Mouse (Mus musculus) left cerebral cortex, adult 2 months (tissue): ENCODE results near the gene Mov10. TPM values are rescaled to one million over a fixed set of nuclear protein-coding genes. Genes with fewer than 3 reads are reported as not detected.

Experiments used
- DNase-seq, 2 experiments: peaks; one replicate each; pipeline ENCODE4 v3.0.0; 2021 to 2022; ENCODE audit warnings: low spot score in 2 of 2, mixed read lengths in 1 of 2; ENCODE audit errors: extremely low spot score in 1 of 2
- H3K27ac ChIP-seq: fragments of 200-600 bp; 2 replicates; pipeline ENCODE4 v1.8.1; 2022
- H3K4me3 ChIP-seq: fragments of 200-600 bp; 2 replicates; pipeline ENCODE4 v1.8.1; 2022
- CTCF ChIP-seq: fragments of 200-600 bp; IDR thresholded peaks from 2 replicates; pipeline ENCODE4 v1.8.1; 2022; ENCODE audit warnings: antibody characterized with exemption, mild to moderate bottlenecking, moderate library complexity
- intact Hi-C: fragments of 180-260 bp; cut with DNase I; formaldehyde crosslinking; loops from one replicate; pipeline ENCODE4 v1.15.1; 2025
- total RNA-seq, 2 experiments: library from RNA; stranded (reverse); gene quantifications; 2 replicates each; pipeline ENCODE4 v1.2.3; 2021

Mov10 gene
- total RNA-seq, 2 experiments from 2014 or later: 10.5 to 10.9 TPM

DNA sequence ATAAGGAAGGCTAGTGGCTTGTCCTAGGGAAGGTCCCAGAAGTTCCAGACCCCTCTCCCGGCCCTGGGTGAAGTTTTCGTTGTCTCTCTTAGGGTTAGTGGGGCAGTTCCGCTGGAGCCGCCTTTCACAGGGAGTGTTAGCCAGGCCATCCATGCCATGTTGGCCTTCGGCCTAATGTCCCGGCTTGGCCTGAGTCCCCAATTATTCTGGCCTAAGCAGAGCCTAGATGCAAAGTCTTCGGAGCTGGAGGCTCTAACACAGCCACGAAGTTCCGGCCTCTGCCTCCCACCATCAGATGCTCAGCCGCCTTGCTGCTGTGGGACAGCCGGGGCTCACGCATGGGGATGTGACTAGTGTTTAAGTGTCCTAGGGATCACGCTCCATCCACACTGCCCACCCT lies 28.5 kb downstream of the Mov10 start:
- intact Hi-C loops: loop anchor here (1.0 to 5.0 kb wide), 4 partner anchors 27 to 263 kb away; partner anchors contain the start of genes Capza1, Cttnbp2nl and St7l
- peak in 1 of 2 experiments; percentile 43 for DNase-seq
- H3K27ac ChIP-seq: peak overlapping the region; percentile 24
- H3K4me3 ChIP-seq: peak overlapping the region; percentile 57
- no peak for TF ChIP-seq CTCF

DNA sequence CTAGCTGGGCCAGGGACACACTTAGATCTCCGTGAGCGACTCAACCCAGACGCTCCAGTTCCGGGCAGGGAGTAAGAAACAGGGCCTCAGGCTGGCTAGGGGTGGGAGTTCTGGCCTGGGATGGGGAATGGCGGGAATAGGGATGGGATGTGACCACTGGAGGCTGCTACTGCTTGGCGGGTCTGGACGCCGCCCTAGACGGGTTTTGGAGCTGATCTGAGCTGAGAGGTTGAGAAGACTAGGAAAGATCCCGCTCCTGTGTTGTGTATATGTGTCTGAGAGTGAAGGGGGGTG lies 29.1 kb downstream of the Mov10 start:
- TF ChIP-seq CTCF: no peak
- Histone ChIP-seq H3K4me3 (peak overlapping the region; percentile 57), H3K27ac (peak overlapping the region; percentile 24; the same call in 1 of the 2 replicates)
- DNase-seq: no peak
- intact Hi-C loops: loop anchor here (1.0 to 5.0 kb wide), 3 partner anchors 28 to 178 kb away; partner anchors contain the start of genes Capza1 and St7l

DNA sequence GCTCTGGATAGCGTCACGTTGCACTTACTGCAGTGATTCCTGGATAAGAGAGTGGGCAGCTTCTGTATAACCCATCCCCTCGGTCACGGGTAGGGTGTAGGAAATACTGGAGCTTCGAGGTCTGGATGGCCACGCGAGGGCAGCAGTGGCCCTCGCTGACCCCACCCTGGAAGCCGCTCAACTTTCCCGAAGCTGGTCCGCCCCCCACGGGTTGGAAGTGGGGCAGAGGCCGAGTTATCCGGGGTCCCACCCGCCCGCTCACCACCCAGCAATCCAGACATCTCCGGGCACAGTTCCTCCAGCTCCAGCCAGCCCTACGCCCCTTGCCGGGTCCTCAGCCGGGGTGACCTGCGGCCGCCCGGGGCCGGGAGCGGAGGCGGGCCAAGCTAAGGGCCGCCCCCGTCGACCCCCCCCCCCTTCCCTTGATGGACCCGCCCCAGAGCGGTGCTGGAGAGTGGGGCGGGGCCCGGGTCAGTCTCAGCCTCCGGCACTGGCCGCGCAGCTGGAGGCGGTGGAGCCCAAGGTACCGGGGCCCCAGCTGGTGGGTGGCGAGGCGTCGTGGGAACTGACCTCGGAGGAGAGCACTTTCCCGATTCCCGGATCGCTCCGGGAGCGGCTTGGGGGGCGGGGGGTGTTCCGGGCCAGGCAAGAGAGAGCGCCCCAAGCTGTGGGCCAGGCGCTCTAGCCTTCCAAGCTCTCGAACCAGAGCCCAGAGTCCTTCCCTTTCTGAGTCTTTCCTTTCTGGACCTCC lies 29.6 kb downstream of the Mov10 start:
- intact Hi-C loops: loop anchor here (1.0 to 5.0 kb wide), 3 partner anchors 28 to 179 kb away; partner anchors contain the start of genes Capza1 and St7l

DNA sequence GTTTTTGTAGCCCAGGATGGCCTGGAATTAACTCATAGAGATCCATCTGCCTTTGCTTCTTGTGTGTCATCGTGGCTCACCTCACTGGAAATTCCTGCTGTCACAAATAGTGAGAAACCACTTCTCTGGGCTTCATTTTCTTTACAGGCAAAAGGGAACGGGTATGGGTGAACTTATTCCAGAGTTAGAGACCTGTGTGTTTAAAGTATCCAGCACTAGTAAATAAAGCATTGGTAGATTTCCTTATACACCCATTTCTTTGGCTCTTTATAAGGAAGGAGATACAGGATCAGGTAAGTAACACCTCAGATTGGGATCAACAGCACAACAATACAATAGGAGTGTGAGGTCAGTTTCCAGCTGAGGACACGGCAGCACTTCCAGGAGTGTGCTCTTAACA lies 30.3 kb downstream of the Mov10 start, which contains the start of gene Rhoc:
Rhoc (plus strand) TSS at position 301 of the 400 bp plus-strand sequence.
- Histone ChIP-seq H3K27ac (peak within 1 kb of the TSS; percentile 24), H3K4me3 (peak within 1 kb of the TSS; percentile 57)
- no peak for TF ChIP-seq CTCF
- DNase-seq: no peak
- intact Hi-C loops: loop anchor here (2.0 to 5.0 kb wide), 2 partner anchors 29 to 179 kb away; no protein-coding TSS in a partner anchor

More for the DNA sequence above, 29.6 kb downstream of the Mov10 start:
- DNase-seq: peak; percentile 60 to 69
- Histone ChIP-seq H3K4me3 (peak overlapping the region; percentile 57), H3K27ac (peak overlapping the region; percentile 24)
- peak; percentile 66 for TF ChIP-seq CTCF

DNA sequence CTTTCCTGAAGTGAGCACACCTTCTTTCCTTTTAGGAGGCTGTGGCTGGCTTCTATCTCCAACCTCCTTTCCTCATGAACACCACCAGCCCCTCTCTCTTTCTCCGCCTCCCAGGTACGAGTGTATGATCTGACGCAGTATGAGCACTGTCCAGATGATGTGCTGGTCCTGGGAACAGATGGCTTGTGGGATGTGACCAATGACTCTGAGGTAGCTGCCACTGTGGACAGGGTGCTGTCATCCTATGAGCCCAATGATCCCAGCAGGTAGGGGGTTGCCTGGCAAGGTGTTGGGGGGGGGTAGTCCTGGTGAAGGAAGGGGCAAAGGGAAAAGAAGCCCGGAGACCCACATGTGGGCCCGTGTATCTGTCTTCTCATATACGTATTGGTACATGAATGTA lies 33.1 kb downstream of the Mov10 start:
- no peak for TF ChIP-seq CTCF
- H3K27ac ChIP-seq: no peak overlapping the region
- DNase-seq: no peak
- intact Hi-C loops: loop anchor here (5.0 kb wide), 1 partner anchor 182 kb away; no protein-coding TSS in a partner anchor
- no peak overlapping the region for H3K4me3 ChIP-seq

DNA sequence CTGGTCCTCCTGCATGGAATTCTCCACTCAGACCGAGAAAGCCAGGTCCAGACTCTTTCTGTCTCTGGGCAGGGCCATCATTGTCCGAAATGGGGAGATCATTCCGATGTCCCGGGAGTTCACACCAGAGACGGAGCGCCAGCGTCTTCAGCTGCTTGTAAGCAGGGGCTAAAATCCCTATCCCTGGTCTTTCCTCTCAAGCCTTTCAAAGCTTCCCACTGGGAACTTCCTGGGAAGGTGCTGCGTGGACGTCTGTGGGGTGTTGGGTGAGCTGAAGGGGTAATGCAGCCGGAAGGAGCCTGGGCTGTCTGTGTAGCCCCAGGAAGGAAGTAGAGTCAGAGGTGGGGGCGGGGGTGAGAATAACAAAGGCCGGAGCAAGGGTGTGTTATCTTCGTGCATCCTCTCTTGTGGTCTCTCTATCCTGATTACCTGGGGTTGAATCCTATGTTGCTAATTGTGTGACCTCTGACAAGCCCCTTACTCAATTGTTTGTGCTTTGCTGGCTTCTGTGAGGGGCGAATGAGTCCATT lies 34.3 kb downstream of the Mov10 start:
- no peak for DNase-seq
- Histone ChIP-seq H3K4me3 (no peak overlapping the region), H3K27ac (no peak overlapping the region)
- TF ChIP-seq CTCF: no peak
- intact Hi-C loops: no loop called here

DNA sequence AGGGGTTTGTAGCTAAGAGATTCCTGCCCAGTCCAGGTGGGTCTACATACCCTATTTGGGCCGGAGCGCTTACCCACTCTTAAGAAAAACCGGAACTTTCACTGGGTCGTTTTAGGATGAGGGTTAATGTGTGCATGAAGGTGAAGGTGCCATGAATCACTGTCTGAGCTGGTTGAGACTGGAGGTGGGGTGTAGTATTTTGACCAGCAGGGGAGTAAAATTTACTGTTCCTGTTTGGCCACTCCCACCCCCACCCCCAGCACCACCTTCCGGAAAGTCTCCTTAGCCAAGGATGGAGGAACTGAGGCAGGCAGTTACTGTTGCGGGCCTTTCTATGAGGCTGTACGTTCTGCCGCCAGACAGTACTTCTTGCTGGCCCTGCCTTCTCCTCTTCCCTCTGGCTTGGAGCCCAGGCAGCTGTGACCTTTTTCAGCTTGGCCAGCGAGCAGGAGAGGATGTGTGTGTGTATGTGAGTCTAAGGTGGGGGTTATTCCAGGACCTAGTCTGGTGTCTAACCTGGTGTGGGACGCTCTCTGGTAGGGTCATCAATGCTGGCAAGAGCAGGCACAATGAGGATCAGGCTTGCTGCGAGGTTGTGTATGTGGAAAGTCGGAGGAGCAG lies 36.2 kb downstream of the Mov10 start:
- no peak for TF ChIP-seq CTCF
- intact Hi-C loops: no loop called here
- H3K4me3 ChIP-seq: no peak overlapping the region

DNA sequence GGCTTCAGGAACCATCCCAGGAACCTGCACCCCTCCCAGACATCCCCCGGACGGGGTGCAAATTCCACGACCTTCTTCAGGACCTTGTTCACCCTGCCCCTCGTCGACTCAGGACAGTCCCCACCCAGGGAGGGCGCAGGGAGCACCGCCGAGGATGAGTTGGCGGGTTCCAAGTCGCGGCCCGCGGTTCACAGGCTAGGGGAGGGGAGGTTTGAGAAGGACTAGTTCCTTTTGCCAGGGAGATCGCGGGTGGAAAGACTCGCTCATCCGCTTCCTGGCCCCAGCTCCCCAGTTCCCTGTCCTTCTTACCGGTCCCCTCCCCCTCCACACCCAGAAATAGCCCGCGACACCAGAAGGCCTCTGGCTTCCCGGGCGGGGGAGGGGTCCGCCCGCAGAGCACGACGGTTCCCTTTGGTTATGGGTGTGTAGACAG lies 36.9 kb downstream of the Mov10 start, which contains the start of gene Fam19a3:
Fam19a3 (minus strand) TSS at position 370 of the 433 bp plus-strand sequence.
- peak within 1 kb of the TSS; percentile 49 for H3K4me3 ChIP-seq
- H3K27ac ChIP-seq: no peak within 1 kb of the TSS
- TF ChIP-seq CTCF: no peak
- no peak for DNase-seq
- intact Hi-C loops: no loop called here

More for the DNA sequence above, 36.2 kb downstream of the Mov10 start:
- DNase-seq: no peak
- H3K27ac ChIP-seq: no peak overlapping the region

DNA sequence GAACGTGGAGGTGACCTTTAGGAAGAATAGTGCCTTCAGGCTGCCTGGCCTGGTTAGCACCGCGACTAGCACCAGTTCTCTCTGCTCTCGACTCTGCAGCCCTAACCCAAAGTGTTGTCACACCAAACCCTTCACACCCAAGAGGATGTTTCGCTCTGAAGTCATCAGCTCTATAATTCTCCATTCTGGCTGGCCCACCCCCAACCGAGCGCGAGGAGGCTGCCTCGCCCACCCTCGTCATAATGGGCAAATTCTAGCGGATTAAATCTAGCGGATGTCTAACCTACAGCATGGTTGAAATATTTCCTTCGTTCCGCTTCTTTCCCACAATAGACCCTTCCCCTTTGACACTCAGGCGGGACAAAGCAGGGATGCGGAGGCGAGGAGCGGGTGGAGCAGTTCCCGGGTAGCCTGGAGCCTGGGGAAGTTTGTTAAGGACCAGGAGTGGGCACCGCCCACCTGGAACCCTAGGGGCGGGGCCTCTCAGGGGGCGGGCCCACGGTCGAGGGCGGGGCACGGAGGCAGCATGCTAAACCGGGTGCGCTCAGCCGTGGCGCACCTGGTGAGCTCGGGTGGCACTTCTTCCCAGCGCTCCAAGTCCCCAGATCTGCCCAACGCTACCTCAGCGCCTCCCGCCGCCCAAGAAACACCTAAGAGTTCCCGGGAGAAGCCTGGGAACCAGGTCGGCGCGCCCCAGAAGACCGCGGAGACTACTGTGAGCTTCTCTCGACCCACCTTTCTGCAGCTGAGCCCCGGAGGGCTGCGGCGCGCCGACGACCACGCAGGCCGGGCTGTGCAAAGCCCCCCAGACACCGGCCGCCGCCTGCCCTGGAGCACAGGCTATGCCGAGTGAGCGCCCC lies 37.6 kb downstream of the Mov10 start, which contains the start of gene Ppm1j:
Ppm1j (plus strand) TSS at position 496 of the 860 bp plus-strand sequence.
- intact Hi-C loops: loop anchor here (1.0 kb wide), 2 partner anchors 10 to 66 kb away; no protein-coding TSS in a partner anchor

DNA sequence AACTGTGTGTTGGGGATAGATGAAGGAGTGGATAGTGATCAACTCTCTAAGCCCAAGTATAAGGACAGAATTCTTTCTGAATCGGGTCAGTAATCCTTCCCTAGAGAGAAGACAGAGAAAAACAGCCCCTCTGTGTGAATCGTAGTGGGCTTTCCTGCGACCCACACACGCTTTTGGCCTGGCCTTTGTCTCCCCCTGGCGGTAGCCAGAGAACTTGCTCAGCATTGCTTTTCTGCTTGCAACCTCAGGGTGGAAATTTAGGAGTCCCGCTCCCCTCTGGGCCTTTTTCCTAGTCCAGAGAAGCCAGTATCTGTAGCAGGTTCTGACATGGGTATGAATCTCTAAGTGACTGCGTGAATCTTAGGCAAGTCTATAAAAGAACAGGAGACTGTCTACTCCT lies 38.4 kb downstream of the Mov10 start:
- intact Hi-C loops: loop anchor here (1.0 to 5.0 kb wide), 3 partner anchors 10 to 182 kb away; partner anchors contain the start of gene Wnt2b
- Histone ChIP-seq H3K4me3 (no peak overlapping the region), H3K27ac (no peak overlapping the region)
- TF ChIP-seq CTCF: peak; percentile 97
- peak in 1 of 2 experiments; percentile 45 for DNase-seq

More for the DNA sequence above, 37.6 kb downstream of the Mov10 start, which contains the start of gene Ppm1j:
- Histone ChIP-seq H3K27ac (no peak within 1 kb of the TSS), H3K4me3 (peak within 1 kb of the TSS; percentile 49)
- no peak for TF ChIP-seq CTCF
- no peak for DNase-seq

DNA sequence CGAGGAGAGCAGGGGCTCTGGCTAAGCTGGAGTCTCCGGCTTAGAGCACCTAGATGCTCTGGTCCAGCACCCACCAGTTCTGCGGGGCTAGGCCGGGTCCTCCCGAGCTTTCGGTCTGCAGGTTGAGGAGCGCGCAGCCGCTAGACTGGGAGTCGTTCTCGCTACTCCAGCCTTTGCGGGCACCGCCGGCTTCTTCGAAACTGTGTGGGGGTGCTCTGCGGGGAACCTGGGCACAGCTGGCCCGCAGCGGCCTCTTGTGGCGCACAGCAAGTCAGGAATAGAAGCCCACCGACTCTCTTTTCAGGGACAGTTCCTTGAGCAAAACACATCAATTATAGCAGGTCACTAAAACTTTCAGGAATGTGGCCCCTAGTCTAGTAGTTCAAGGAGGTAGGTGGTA lies 41.0 kb downstream of the Mov10 start:
- intact Hi-C loops: loop anchor here (5.0 kb wide), 1 partner anchor 185 kb away; the partner anchor contains the start of gene Wnt2b
- H3K27ac ChIP-seq: no peak overlapping the region
- DNase-seq: no peak
- peak; percentile 54 for TF ChIP-seq CTCF
- no peak overlapping the region for H3K4me3 ChIP-seq
